Mouse (Mus musculus): ENCODE measurements around the gene Chrnb2. TPM values are rescaled to one million over a fixed set of nuclear protein-coding genes. Genes with fewer than 3 reads are reported as not detected.

Gene Chrnb2
- total and polyA plus RNA-seq, 3 experiments = 1.6 to 4.0 TPM; not detected in 1

DNA sequence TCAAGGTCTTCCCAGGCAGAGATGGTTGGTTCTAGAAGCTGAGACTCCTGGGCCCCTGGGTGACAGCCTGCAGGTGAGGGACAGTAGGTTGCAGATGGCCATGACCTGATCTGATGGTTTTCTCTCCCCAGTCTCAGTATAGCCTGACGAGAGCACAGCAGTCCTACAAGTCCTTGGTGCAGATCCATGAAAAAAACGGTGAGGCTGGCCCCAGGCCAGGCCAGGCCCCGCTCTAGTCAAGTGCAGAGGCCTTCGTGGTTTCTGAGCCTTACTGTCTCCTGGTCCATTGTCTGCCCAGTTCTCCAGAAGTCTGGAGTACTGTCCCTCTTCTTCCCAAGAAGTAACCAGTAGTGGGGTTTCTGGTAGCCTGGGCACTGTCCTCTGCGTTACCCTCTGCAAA, 17.2 kb upstream of the Chrnb2 start:
- no peak overlapping the region for H3K9ac ChIP-seq (ENCODE audit: control insufficient read depth, low read depth, low read length, poor library complexity, severe bottlenecking)
- peaks cover 0 to 5% of the 10 kb centered on the region in 2 experiments; a peak in 1 of 4 replicates for H3K4me1 ChIP-seq (ENCODE audit: control insufficient read depth in 1 of 2, insufficient read depth in 2 of 2, low read length in 2 of 2)
- no peak for DNase-seq (ENCODE audit: low read depth, low spot score)
- no peaks in the 10 kb centered on the region for H3K27me3 ChIP-seq (ENCODE audit: control insufficient read depth in 1 of 2, insufficient read depth in 2 of 2, low read length in 2 of 2)
- H3K4me3 ChIP-seq (ENCODE audit: control insufficient read depth in 1 of 2, insufficient read depth in 1 of 2, low read depth in 2 of 2, low read length in 2 of 2) = no peak overlapping the region
- no peaks in the 10 kb centered on the region for H3K9me3 ChIP-seq (replicated peaks; ENCODE audit: insufficient read depth, low read length)
- H3K79me2 ChIP-seq (ENCODE audit: control insufficient read depth, insufficient read depth, low read length, poor library complexity) = no peaks in the 10 kb centered on the region
- TF ChIP-seq ZNF384 (IDR thresholded peaks at IDR 0.05; ENCODE audit: low read depth, low read length) (no peak), MYB (IDR thresholded peaks at IDR 0.05; ENCODE audit: low read depth, low read length) (no peak), MXI1 (IDR thresholded peaks at IDR 0.05; ENCODE audit: low read depth, low read length) (no peak), GATA1 (IDR thresholded peaks at IDR 0.05; ENCODE audit: low read depth, low read length) (no peak), E2F4 (IDR thresholded peaks at IDR 0.05; ENCODE audit: borderline replicate concordance, low read depth, low read length) (no peak), NELFE (IDR thresholded peaks at IDR 0.05; ENCODE audit: low read depth, low read length) (no peak), TAL1 (IDR thresholded peaks at IDR 0.05; ENCODE audit: low read length) (no peak), HCFC1 (IDR thresholded peaks at IDR 0.05; ENCODE audit: low read depth, low read length) (no peak), GABPA (IDR thresholded peaks at IDR 0.05; ENCODE audit: low read depth, low read length) (no peak), BHLHE40 (IDR thresholded peaks at IDR 0.05; ENCODE audit: borderline replicate concordance, low read depth, low read length) (no peak), CTCF (IDR thresholded peaks at IDR 0.05 in 2 of 3, conservative IDR thresholded peaks at IDR 0.05 in 1 of 3; ENCODE audit: control insufficient read depth in 1 of 3, insufficient read depth in 1 of 3, low read depth in 2 of 3, low read length in 3 of 3, poor library complexity in 1 of 3, severe bottlenecking in 1 of 3) (no peak), POLR2A (IDR thresholded peaks at IDR 0.05; ENCODE audit: control insufficient read depth in 1 of 2, insufficient read depth in 1 of 2, low read depth in 1 of 2, low read length in 2 of 2, poor library complexity in 1 of 2) (no peak), CHD2 (IDR thresholded peaks at IDR 0.05; ENCODE audit: low read length) (no peak)
- peaks cover 0 to 35% of the 10 kb centered on the region in 2 experiments; a peak in 2 of 4 replicates for H3K36me3 ChIP-seq (ENCODE audit: control insufficient read depth in 1 of 2, insufficient read depth in 2 of 2, low read length in 2 of 2)
- H3K27ac ChIP-seq (ENCODE audit: control insufficient read depth, low read depth, low read length) = no peak overlapping the region

DNA sequence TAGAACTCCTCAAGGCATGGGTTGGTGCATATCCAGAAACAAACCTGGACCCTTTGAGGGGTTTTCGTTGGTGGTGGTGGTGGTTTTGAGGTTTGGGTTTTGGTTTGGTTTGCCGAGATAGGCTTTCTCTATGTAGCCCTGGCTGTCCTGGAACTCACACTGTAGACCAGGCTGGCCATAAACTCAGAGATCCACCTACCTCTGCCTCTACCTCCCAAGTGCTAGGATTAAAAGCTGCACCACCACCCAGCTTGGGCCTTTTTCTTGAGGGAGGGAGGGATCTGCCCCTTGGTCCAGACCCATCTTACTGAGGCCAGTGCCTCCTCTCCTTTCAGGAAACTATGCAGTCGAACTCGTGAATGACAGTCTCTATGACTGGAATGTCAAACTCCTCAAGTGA, 15.7 kb upstream of the Chrnb2 start:
- Histone ChIP-seq H3K36me3 (ENCODE audit: control insufficient read depth in 1 of 2, insufficient read depth in 2 of 2, low read length in 2 of 2) (peaks cover 7 to 40% of the 10 kb centered on the region in 2 experiments), H3K27me3 (ENCODE audit: control insufficient read depth in 1 of 2, insufficient read depth in 2 of 2, low read length in 2 of 2) (no peaks in the 10 kb centered on the region), H3K27ac (ENCODE audit: control insufficient read depth, low read depth, low read length) (no peak overlapping the region), H3K9me3 (replicated peaks; ENCODE audit: insufficient read depth, low read length) (no peaks in the 10 kb centered on the region), H3K4me1 (ENCODE audit: control insufficient read depth in 1 of 2, insufficient read depth in 2 of 2, low read length in 2 of 2) (peaks cover under 1 to 12% of the 10 kb centered on the region in 2 experiments; a peak in 3 of 4 replicates), H3K4me3 (ENCODE audit: control insufficient read depth in 1 of 2, insufficient read depth in 1 of 2, low read depth in 2 of 2, low read length in 2 of 2) (no peak overlapping the region), H3K9ac (ENCODE audit: control insufficient read depth, low read depth, low read length, poor library complexity, severe bottlenecking) (no peak overlapping the region), H3K79me2 (ENCODE audit: control insufficient read depth, insufficient read depth, low read length, poor library complexity) (peaks cover 9% of the 10 kb centered on the region)
- DNase-seq (ENCODE audit: low read depth, low spot score) = no peak
- TF ChIP-seq ETS1 (IDR thresholded peaks at IDR 0.05; ENCODE audit: low read depth, low read length) (no peak), RCOR1 (IDR thresholded peaks at IDR 0.05; ENCODE audit: low read depth, low read length) (no peak), NRF1 (IDR thresholded peaks at IDR 0.05; ENCODE audit: insufficient read depth, low read depth, low read length, poor library complexity, severe bottlenecking) (no peak), MAZ (IDR thresholded peaks at IDR 0.05; ENCODE audit: low read depth, low read length) (no peak), GATA1 (IDR thresholded peaks at IDR 0.05; ENCODE audit: low read depth, low read length) (no peak), ZC3H11A (IDR thresholded peaks at IDR 0.05; ENCODE audit: low read depth, low read length) (no peak), POLR2AphosphoS2 (IDR thresholded peaks at IDR 0.05; ENCODE audit: low read length) (no peak), CTCF (IDR thresholded peaks at IDR 0.05 in 2 of 3, conservative IDR thresholded peaks at IDR 0.05 in 1 of 3; ENCODE audit: control insufficient read depth in 1 of 3, insufficient read depth in 1 of 3, low read depth in 2 of 3, low read length in 3 of 3, poor library complexity in 1 of 3, severe bottlenecking in 1 of 3) (no peak), MAFK (IDR thresholded peaks at IDR 0.05; ENCODE audit: borderline replicate concordance, low read depth, low read length) (no peak), USF1 (IDR thresholded peaks at IDR 0.05; ENCODE audit: low read depth, low read length) (no peak), EP300 (IDR thresholded peaks at IDR 0.05; ENCODE audit: low read depth in 1 of 2, low read length in 2 of 2) (no peak), TCF12 (IDR thresholded peaks at IDR 0.05; ENCODE audit: low read depth, low read length) (no peak), MYC (IDR thresholded peaks at IDR 0.05; ENCODE audit: low read depth, low read length) (no peak), POLR2AphosphoS5 (IDR thresholded peaks at IDR 0.05; ENCODE audit: borderline replicate concordance, low read depth, low read length) (no peak), ZNF384 (IDR thresholded peaks at IDR 0.05; ENCODE audit: low read depth, low read length) (no peak)
